Mouse (Mus musculus): Measurements from ENCODE around the gene Gpr4.

DNA sequence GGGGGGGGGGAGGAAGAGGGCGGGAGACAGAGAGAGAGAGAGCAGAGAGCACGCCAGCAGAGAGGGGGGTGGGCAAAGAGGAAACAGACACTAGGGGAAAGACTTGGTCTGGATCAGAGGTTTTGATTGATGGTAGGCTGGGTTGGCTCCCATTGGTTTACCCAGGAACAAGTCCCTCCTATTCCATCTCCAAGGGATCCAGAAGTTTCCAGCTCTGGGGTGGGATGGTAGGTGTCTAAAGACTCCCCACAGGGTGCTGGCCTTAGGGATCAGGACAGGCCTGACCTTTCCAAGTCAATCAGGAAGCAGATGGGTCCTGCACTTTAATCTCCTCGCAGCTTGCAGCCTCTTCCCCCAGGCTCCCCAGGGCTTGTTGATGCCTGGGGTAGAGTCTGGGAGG lies 5.6 kb downstream of the Gpr4 start:
- TF ChIP-seq GATA1 (IDR thresholded peaks at IDR 0.05; ENCODE audit: low read length) (no peak), TAL1 (IDR thresholded peaks at IDR 0.05; ENCODE audit: low read length) (no peak)
